Mouse (Mus musculus): ENCODE results near the gene Stap1. TPM values are rescaled to one million over a fixed set of nuclear protein-coding genes. Genes with fewer than 3 reads are reported as not detected.

Stap1 gene
- total RNA-seq (2015): 67.8 and 69.1 TPM in 2 replicates
- 27.0 and 58.6 TPM in 2 replicates for total RNA-seq (2017)

DNA sequence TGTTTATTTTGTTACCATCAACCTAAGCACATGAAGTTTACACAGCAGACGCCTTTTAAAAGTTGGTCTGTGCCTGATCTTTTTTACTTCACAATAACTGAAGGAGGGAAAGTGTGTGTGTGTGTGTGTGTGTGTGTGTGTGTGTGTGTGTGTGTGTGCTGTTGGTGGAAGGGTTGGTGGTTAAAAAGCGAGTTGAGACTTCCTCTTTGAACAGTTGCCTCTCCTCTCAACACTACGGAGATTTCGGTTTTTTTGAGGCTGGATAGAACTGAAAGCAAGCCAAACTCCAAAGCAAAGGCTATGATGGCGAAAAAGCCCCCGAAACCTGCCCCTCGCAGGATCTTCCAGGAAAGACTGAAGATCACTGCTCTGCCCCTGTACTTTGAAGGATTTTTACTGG, at the start of gene Stap1:
TSS of gene Stap1 (plus strand) at position 209 of the 400 bp plus-strand sequence.
- peak; percentile 56 for ATAC-seq (replicated peaks; ENCODE audit: poor library complexity)

DNA sequence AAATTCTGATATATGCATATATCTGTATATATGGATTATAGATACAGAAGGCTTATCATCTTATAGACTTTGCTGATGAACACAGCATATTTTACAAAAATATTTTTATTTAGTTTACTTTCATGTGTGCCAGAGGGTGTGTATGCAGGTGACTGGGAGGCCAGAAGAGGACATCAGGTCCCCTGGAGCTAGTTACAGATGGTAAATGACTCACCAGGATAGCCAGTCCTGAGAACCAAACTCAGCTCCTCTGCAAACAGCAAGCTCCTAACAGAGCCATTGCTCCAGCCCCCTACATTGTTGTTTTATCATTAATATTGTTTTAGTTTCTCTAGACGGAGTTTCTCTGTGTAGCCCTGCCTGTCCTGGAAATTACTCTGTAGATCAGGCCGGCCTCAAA, 41.7 kb upstream of the Stap1 start:
- no peak for ATAC-seq (replicated peaks; ENCODE audit: poor library complexity)

DNA sequence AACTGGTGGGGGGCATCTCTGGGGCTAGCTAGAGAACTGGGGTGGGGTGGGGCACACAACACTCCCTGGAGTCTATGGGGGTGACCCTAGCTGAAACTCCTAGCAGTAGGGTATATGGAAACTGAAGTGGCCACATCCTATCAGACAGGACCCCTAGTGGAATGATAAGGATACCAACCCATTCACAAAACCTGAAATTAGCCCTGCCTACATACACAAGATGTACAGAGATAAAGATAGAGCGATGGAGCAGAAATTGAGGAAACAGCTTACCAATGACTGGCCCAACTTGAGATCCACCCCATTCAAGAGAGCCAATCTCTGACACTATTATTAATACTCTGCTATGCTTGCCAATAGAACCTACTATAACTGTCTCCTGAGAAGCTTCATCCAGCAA, 8.0 kb upstream of the Stap1 start:
- no peak for ATAC-seq (replicated peaks; ENCODE audit: poor library complexity)

DNA sequence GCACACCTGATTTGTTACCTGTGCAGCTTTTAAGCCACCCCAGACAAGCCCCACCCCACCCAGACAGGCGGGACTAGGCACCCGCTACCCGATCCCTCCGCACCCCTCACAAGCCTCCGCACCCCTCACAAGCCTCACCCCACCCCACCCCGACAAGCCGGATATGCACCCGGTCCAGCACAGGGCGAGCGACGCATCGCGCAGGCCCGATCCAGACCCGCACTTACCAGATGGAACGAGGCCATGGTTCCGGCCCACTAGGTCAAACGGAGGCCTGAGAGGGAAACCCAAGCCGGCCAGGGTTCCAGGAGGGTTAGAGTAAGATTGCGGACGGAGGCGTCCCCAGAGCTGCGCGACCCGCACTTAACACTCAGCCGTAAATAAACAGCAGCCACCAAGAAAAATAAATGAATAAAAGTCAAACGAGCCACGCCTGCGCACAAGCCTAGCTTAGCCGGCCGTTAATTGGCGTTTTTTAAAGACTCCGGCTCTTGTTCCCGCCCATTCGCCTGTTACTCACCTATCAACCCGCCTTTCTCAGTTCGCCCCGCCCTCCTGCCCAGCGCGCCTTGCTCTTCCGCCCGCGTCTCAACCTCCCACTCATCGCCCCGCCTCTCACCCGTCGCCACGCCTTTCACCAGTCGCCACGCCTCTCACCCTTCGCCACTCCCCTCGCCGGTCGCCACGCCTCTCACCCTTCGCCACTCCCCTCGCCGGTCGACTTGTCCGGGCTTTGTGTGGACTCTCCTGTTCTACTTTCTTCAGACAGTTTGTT, 6.3 kb upstream of the Stap1 start, which contains the start of gene Cenpc1:
TSS of gene Cenpc1 (minus strand) at position 483 of the 775 bp plus-strand sequence.
- peak; percentile 78 for ATAC-seq (replicated peaks; ENCODE audit: poor library complexity)

DNA sequence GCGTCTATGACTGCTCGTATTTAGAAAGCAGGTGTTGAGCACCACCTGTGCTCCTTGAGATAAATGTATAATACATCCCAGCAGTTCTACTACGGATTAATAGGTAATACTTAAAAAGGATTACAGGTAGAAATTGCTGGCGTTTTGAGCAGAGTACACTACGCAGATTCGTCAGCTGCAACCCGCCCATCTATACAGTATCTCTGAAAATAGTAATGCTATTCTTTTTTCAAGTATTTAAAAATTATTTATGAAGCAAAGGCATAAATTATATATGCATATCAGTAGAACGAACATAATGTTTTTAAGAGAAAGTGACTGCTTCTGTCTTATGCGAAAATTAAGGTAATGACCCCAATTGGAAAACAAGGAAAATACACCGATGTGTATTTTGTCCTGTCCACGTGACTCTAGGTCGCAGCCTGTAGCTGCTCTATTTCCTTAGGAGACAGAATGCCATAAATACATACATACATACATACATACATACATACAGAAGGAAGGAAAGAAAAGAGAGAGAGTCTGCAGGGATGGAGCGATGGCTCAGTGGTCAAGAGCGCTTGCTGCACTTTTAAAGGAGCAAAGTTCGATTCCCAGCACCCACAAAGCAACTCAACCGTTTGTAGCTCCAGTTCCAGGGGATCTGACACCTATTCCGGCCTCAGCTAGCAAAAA, 5.5 kb upstream of the Stap1 start:
- ATAC-seq (replicated peaks; ENCODE audit: poor library complexity): 0 out of 2 replicates have a peak, but pooled peaks have one; percentile 2

DNA sequence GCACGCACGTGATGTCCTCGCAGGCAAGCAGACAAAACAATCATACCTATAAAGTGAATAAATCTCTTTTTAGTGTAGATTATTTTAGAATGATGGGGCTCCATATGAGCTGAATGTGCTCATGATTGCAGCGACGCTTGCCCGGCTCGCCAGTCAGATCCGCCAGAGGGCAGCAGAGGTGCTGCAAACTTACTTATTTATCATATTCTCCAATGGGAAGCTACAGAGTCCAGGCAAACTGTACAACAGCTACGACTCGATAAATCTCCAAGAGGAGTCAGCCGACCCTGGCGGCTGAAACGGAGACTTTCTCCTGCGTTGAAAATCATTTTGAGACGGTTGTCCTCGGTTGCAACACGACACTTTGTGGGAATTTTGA, 5.0 kb upstream of the Stap1 start:
- ATAC-seq (replicated peaks; ENCODE audit: poor library complexity): peak; percentile 56

DNA sequence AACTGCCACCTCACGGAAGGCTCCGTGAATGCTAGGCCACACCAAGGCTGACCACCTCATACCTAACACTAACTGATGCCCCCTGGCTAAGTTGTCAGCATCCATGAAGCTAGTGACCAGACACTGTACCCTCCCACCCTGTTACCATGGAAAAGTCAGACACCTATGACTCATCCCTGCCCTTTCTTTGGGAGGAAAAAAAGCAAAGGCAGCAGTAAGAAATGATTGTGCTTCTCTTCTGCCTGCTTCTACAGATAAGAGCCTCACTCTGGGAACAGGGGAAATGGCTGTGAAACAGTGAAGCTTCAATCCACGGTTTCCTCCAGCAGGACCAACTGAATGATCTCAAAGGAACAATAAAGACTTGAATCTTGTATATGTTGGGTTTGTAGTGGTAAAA, 3.1 kb upstream of the Stap1 start:
- ATAC-seq (replicated peaks; ENCODE audit: poor library complexity): peak; percentile 2; the same call in 1 of the 2 replicates

DNA sequence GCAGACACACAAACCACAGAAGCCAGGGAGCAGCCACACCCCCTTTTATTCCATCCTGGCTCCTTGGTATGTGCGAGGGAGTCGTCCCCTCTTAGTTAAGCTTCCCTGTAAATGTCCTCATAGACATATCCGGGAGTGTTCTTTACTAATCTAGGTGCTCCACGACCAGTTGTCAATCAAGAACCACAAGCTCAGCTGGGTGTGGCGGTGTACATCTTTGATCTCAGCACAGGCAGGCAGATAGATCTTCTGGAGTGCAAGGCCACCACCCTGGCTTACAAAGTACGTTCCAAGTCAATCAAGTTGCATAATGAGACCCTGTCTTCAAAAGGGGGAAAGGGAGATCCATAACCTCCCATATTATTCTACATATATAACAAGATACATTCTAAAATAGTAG, 2.4 kb upstream of the Stap1 start:
- no peak for ATAC-seq (replicated peaks; ENCODE audit: poor library complexity)

DNA sequence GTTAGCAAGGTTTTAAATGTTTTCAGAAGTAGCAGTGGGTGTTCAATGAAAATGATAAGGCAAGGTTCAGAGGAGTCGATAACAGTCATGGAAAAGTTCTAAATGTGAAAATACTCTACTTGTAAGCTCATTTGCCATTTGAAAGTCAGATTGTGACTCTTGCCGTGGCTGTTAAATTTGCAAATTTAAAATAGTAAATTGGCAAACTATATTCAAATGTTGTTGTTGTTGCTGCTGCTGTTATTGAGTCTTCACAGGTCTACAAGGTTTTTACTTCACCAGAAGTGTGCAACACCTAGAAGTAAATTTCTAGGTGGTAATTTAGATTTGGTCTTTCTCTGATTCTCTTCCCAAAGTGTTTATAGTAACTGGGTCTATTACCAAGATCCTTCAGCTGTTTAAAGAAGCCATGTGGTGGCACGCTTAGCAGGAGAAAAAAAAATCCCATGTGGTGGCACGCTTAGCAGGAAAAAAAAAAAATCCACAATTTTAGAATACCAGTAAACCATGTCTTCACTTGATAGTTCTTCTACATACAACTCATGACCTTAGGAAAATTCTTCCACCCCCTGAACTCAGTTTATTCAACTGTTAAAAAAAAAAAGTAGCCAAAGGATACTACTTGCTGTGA, 1.3 kb downstream of the Stap1 start:
- ATAC-seq (replicated peaks; ENCODE audit: poor library complexity): no peak

DNA sequence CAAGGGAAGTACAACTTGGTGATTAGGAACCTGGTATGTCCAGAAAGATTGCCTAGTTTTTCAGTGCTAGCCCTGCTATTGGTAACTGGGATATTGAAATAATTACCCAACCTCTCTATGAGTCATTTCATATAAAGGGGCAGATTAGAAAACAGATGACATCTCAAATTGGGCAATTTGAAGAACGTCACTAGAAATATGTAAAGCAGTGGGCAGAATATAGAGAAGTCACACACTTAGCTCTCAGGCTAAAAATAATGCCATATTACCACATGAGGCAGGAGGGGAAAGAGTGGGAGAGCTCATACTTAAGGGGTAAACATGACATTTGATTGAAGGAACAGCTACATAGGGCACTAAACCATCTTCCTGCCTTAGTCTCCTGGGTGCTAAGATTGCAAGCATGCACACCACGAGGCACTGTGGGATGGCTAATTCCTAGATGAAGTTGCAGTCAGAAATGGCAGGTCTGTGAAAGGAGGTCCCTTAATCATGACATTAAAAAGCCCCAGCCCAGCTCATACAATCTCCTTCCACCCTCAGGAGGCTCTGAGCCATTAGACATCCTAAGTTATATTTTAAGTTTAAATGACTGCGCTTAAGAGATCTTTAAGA, 7.3 kb downstream of the Stap1 start:
- ATAC-seq (replicated peaks; ENCODE audit: poor library complexity): peak; percentile 94

DNA sequence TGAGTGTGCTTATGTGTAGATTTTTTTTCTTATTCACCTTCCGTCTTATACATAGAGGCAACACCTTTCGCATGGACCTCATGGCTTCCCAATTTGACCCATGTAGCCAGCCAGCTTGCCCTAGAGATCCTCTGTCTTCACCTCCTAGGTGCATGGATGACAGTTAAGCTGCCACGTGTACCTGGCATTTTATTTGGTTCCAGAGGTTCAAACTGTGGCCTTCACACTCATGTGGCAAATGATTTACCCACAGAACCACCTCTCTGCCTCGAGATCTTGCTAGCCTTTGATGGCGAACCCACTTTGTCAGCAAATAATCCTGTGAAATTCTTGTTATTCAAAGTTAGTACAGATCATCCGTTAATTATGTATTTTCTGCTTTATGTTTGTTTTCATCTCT, 12.4 kb downstream of the Stap1 start:
- no peak for ATAC-seq (replicated peaks; ENCODE audit: poor library complexity)

DNA sequence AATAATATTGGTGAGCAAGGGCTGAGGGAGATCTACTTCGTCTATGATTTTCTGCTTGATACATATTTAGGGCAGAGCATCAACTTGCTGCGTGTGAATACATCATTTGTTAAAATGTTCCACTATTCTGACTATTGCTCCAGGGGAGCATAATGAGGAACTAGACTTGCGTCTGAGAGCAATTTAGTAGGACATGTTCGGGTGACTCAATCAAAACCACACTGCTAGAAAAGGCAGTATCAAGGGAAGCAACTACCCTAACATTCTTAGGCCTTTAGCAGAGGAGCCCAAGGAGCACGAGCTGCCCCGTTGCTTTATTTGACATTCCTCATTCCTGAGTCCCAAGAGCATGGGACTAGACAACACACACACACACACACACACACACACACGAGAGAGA, 13.4 kb downstream of the Stap1 start:
- peak; percentile 97 for ATAC-seq (replicated peaks; ENCODE audit: poor library complexity)

DNA sequence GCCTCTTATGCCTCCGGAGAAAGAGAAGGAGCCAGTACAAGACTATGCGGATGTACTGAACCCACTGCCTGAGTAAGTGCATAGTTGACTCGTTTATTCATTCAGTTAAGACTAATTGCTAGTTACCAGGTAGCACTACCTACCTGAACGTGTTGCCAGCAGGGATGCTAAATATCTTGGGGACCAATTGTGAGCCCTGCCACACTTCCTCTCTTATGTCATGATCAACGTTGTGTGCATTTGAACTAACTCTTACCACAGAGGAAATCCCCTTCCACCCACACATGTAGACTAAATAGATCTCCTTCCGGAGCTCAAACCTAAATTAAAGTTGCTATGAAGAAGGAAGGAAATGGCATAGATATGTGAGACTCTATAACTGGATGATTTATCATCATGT, 15.2 kb downstream of the Stap1 start:
- peak; percentile 81 for ATAC-seq (replicated peaks; ENCODE audit: poor library complexity)

DNA sequence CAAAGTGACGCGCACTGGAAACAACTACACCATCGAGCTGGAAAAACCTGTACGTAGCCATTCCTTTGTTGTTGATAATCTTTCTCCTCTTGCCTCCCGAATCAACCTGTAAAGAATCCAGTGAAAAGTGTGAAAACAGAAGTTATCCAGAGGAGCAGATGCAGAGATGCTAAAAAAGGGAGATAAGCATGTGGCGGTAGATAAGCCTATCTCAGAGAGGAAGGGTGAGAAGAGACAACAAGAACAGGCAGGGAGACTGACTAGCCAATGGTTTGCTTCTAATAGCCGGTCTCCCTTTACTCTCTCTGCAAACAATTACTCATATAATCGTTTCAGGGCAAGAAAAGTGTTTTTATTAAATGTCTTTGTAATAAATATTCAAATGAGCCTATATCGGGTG, 23.2 kb downstream of the Stap1 start:
- 0 out of 2 replicates have a peak, but pooled peaks have one; percentile 17 for ATAC-seq (replicated peaks; ENCODE audit: poor library complexity)

DNA sequence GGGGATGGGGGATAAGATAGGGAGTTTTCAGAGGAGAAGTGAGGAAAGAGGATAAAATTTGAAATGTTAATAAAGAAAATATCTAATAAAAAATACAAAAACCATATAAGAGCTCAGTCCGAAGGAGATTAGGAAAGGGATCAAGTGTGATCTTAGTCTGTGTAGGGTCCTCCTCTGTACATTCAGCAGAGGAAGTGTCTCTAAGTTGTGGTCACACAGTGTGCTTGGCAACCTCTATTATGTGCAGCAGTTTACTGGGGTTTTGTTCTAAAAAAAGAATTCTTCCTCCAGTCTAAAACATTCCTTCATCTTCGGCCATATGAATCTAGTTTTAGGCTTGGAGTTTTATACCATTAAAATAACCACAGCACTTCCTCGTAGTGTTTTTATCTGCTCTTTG, 27.4 kb downstream of the Stap1 start:
- ATAC-seq (replicated peaks; ENCODE audit: poor library complexity): peak; percentile 70

DNA sequence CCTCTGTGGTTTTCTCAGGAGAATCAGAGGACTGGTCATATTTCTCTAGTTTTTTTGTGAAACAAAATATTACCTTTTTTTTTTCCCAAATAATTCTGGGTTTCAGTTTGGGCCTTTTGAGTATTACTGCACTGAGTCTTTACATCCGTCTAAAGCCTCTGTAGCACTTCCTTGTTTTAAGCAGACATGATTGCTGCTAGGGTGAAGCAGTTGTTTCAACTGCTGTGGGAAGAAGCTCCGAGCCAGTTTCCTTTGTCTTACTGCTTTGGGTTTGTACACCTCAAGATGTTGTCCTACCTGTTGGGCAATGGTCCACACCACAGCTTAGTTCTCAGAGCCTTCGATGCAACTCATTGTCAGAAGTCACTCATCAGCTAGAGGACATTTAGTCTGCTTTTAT, 29.1 kb downstream of the Stap1 start:
- ATAC-seq (replicated peaks; ENCODE audit: poor library complexity): peak; percentile 87

DNA sequence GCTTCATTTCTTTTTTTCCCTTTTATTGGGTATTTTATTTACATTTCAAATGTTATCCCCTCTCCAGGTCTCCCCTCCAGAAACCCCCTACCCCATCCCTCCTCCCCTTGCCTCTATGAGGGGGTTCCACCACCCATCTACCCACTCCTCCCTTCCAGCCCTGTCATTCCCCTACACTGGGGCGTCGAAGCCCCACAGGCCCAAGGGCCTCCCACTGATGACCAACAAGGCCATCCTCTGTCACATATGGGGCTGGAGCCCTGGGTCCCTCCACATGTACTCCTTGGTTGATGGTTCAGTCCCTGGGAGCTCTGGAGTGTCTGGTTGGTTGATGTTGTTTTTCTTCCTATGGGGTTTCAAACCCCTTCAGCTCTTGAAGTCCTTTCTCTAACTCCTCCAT, 30.6 kb downstream of the Stap1 start:
- ATAC-seq (replicated peaks; ENCODE audit: poor library complexity): no peak

DNA sequence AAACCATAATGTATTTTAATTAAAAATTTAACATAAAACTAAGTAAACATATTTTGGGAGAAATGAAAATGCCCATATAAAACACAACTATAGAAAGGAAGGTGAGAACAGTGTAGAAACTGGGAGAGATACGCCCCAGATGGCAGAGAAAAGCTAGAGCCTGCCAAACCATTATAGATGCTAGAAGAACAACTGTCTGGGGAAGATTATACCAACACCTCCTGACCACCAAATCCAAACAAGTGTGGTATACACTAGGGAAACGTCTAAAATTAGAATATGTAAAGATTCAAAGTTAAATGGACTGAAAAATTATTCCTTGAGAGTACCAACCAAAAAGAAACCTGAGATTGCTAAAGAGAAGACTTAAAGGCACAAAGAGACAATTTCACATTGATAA, 35.1 kb downstream of the Stap1 start:
- no peak for ATAC-seq (replicated peaks; ENCODE audit: poor library complexity)

DNA sequence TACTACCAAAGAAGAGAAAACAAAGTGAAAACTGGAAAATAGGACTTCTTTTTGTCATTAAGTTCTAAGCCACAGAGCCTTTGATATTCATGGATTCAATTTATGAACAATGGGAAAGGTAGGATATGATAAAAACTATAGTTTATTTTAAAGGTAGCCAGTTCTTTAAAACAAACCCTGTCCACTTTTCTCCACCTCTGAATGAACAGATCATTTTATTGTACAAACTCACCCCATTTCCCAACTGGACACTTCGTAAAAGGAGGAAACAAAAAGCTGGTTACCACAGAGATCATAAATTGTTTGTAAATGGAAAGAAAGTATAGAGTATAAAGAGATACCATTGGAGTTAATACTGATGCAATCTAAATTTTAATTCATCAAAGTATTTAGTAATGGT, 39.5 kb downstream of the Stap1 start:
- no peak for ATAC-seq (replicated peaks; ENCODE audit: poor library complexity)

DNA sequence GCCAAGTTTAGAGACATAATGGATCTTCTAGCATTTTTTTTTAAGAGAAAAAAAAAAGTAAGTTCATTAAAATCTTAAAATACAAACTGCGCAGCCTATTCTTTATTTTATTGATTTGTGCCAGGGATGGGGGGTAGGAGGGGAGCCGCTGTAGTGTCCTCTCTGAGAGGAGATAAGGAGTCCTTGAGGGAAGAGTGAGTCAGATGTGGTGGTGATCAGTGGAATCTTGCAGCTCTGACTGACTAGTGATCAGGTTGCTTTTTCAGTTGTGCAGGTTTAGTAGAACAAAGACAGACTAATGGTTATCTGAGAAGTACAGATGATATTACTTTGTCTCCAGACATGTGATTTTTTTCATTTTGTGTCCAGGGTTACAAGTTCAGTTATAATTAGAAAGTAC, 41.5 kb downstream of the Stap1 start:
- peak; percentile 48 for ATAC-seq (replicated peaks; ENCODE audit: poor library complexity)

DNA sequence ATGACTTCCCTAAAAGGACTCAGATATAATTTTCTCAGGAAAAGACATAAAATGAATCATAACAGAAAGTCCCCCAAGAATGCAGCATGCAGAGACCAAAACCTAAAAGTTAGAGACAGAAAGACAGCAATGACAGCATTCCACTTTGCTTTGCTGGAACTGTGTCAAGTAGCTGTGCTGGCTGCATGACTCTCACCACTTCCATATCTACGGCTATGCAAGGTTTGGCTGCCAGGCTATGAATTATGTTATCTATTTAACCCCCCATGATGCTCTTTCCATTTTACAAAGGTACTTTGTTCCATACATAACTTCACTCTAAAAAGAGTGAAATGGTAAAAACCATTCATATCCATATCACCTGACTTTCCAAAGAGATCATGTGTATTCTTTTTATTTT, 42.5 kb downstream of the Stap1 start:
- ATAC-seq (replicated peaks; ENCODE audit: poor library complexity): peak; percentile 53

Measured in megakaryocyte progenitor cell, adult 5-6 weeks (primary cell).